Mouse (Mus musculus) adrenal gland, postnatal 10 days (tissue): ENCODE data around the gene Mybpc3. TPM values are rescaled to one million over a fixed set of nuclear protein-coding genes. Genes with fewer than 3 reads are reported as not detected.

ENCODE experiments used
- DNase-seq: peaks from one replicate; pipeline ENCODE4 v3.0.0; 2021; ENCODE audit warnings: mixed read lengths
- long read RNA-seq, 2 experiments: library from polyadenylated mRNA; stranded (forward); transcript quantifications; one replicate each; pipeline ENCODE4 v2.0.0; 2021
- total RNA-seq, 2 experiments: library from RNA; stranded (reverse); gene quantifications; 2 replicates each; pipeline ENCODE4 v1.2.3; 2021

The Mybpc3 gene
- under 1 TPM; 0.09 TPM for total RNA-seq
- long read RNA-seq, experiment 1: 0 reads
- long read RNA-seq, experiment 2: 0 reads

GRCm38 (mm10) chr2:91117585-91118275, at the start of gene Mybpc3:
Gene Mybpc3, plus strand, starts transcription at chr2:91118144.
- DNase-seq: no peak

GRCm38 (mm10) chr2:91068162-91068871, 49.6 kb upstream of the Mybpc3 start:
- no peak for DNase-seq

- DNase-seq: no peak
Observed at GRCm38 (mm10) chr2:91068872-91069165, 49.1 kb upstream of the Mybpc3 start.

- DNase-seq: peak; percentile 30
Observed at GRCm38 (mm10) chr2:91069306-91070000, 48.5 kb upstream of the Mybpc3 start.

GRCm38 (mm10) chr2:91070076-91070800, 47.7 kb upstream of the Mybpc3 start, which contains the start of gene Slc39a13:
Gene Slc39a13, minus strand, starts transcription at chr2:91070417.
- peak; percentile 97 for DNase-seq

GRCm38 (mm10) chr2:91071059-91071458, 46.9 kb upstream of the Mybpc3 start:
- no peak for DNase-seq

GRCm38 (mm10) chr2:91072092-91072491, 45.9 kb upstream of the Mybpc3 start:
- DNase-seq: no peak

- no peak for DNase-seq
Observed at GRCm38 (mm10) chr2:91077957-91078313, 40.0 kb upstream of the Mybpc3 start.

GRCm38 (mm10) chr2:91078314-91079025, 39.5 kb upstream of the Mybpc3 start:
- DNase-seq: no peak

GRCm38 (mm10) chr2:91079026-91079384, 38.9 kb upstream of the Mybpc3 start:
- no peak for DNase-seq

GRCm38 (mm10) chr2:91080784-91081513, 37.0 kb upstream of the Mybpc3 start:
- no peak for DNase-seq

GRCm38 (mm10) chr2:91081775-91082695, 35.9 kb upstream of the Mybpc3 start, which contains the start of gene Spi1:
Gene Spi1, plus strand, starts transcription at chr2:91082390.
- no peak for DNase-seq

GRCm38 (mm10) chr2:91082844-91083243, 35.1 kb upstream of the Mybpc3 start:
- peak; percentile 56 for DNase-seq

GRCm38 (mm10) chr2:91083366-91083940, 34.5 kb upstream of the Mybpc3 start:
- no peak for DNase-seq

GRCm38 (mm10) chr2:91084179-91084820, 33.6 kb upstream of the Mybpc3 start:
- DNase-seq: no peak

GRCm38 (mm10) chr2:91085494-91086391, 32.2 kb upstream of the Mybpc3 start:
- no peak for DNase-seq

- no peak for DNase-seq
Observed at GRCm38 (mm10) chr2:91086392-91087237, 31.3 kb upstream of the Mybpc3 start.
